Mouse (Mus musculus): ENCODE measurements around the gene Ubash3a.

The Ubash3a gene

DNA sequence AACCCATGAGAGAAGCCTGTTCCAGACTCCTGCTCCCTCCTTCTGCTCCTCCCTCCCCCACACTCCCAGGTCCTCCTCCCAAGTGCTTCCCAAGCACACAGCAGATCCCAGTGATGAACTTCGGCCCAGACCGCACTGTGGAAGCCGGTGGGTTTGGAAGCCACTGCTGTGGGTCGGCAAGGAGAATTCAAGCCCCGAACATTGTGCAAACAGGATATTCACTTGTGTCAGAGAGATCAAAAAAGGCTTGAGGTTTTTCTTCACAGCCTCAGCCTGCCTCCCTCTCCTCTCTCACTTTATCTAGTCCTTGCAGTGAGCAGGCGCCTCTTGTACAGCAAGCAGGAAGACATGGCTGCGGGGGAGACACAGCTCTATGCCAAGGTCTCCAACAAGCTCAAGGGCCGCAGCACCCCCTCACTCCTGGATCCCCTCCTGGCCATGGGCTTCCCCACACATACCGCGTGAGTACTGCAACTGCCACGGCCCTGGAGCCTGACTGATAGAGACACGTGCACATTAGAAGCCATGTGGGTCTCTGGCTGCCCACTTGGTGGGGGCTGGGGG lies at the start of gene Ubash3a:
Ubash3a (plus strand) TSS at position 103 of the 564 bp plus-strand sequence.
- DNase-seq: no peak

- no peak for DNase-seq
Measured at GRCm38 (mm10) chr17:31157921-31158320, 49.8 kb upstream of the Ubash3a start.

DNA sequence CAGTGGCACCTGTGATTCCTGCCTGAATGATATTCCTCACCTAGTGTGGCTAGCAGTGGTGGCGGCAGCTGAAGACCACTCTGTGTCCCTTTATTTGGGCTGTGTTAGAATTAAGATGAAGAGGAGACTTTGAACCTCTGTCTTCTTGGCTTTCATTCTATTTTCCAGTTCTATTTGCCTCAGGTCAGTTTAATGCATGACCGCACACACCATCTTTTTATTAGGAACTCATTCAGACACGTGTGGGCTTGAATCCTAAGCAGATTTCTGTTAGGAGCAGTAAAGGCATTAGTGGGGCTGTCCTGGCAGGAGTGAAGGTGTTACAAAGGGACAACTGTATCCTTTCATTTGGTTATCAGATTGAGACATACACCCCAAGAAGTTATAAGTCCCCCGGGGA lies 47.4 kb upstream of the Ubash3a start:
- DNase-seq: no peak

DNA sequence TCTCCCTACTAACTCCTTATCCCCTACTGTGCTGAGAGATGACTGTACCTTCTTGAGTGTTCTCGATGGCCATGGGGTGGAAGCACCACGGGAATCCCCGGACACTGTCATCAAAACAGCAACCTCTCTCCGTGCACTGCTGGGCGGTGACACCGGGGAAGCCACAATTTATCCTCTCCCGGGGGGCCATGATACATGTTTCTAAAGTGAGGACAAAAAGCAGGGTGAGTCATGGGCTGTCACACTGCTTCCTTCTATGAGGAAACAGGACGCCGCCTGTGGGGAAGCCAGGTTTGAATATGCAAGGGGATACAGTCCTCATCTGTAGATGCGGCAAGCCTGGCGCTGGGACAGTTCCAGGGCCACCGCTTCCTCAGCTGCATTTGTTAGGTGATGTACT lies 45.1 kb upstream of the Ubash3a start:
- DNase-seq: no peak

DNA sequence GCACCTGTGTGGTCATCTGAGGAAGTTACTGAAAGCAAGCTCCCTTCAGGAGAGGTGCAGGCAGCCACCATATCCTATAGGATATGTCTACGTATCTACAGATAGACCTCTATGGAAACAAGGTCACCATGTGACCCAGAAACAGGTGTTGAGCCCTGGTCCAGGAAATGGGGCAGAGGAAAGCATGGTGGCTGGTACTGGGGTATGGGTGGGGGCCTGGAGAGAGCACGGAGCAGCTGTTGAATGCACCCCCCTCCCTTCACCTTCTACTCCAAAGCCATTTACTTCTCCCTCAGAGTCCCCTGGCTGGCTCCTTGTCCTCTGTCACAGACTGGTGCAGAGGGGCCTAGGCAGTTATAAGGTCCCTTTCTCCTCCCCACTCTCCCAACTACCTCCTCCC lies 43.9 kb upstream of the Ubash3a start:
- no peak for DNase-seq

- DNase-seq: no peak
Measured at GRCm38 (mm10) chr17:31165127-31165526, 42.5 kb upstream of the Ubash3a start, which contains the start of gene Tff1. Gene Tff1, minus strand, starts transcription at chr17:31165277.

DNA sequence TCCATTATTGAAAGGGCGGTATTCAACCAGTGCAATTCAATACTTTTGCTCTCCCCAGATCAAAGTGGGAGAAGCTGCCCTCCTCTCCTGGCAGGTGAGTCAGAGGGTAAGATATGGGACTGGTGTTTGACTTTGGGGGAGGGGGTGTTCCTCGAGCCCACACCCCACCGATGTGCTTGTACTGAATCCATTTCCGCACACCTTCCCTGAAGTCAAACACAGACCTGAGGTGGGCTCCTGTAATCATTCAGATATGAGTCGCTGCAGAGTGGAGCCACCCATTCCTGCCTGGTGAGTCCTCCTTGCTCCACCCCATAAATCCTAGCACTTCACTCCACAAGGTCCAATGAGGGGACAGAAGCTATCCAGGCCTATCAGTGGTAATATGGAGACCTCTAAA lies 37.9 kb upstream of the Ubash3a start:
- no peak for DNase-seq

DNA sequence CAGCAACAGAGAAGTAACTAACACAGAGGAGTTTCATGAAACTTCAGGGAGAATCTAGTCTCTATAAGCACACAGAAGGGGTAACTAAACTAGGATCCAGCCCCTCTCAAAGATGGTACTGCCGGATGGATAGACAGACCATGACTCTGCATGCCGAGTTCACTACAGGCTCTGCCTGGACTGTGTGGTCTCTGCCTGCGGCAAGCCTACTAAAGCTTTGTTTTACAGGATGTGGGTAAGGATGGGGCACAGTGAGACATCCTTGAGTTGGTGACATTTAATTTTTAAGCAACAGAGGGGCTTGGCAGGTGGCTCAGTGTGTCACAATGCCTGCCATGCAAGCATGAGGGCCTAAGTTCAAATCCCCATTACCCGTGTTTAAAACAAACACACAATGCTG lies 31.4 kb upstream of the Ubash3a start:
- DNase-seq: no peak

GRCm38 (mm10) chr17:31181490-31181889 lies 26.2 kb upstream of the Ubash3a start:
- no peak for DNase-seq

- peak; percentile 28 to 46 for DNase-seq
Measured at GRCm38 (mm10) chr17:31183180-31183974, 24.3 kb upstream of the Ubash3a start.

- DNase-seq: no peak
Measured at GRCm38 (mm10) chr17:31184269-31184990, 23.2 kb upstream of the Ubash3a start.

DNA sequence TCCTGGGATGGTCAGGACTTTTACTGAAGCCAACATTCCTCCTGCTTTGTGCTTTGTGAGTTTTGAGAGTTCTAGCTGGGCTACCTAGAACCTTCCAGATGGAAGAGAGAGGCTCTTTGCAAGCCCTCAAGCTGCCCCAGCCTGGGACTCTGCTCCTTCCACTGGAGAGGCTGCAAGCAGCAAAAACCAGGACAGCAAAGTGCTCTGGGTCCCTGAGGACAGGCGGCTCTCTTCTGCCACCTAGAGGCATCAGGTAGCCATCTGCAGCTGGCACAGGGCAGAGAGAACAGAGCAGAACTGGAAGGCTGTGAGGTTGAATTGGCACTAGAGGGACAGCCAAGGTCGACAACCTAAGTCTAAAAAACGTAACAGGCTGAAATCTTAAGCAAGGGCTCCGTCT lies 20.3 kb upstream of the Ubash3a start:
- peak; percentile 87 for DNase-seq

- no peak for DNase-seq
Measured at GRCm38 (mm10) chr17:31191825-31192224, 15.8 kb upstream of the Ubash3a start.

- no peak for DNase-seq
Measured at GRCm38 (mm10) chr17:31192663-31193062, 15.0 kb upstream of the Ubash3a start.

- DNase-seq: no peak
Measured at GRCm38 (mm10) chr17:31193360-31193759, 14.3 kb upstream of the Ubash3a start.

GRCm38 (mm10) chr17:31195207-31195606 lies 12.5 kb upstream of the Ubash3a start:
- no peak for DNase-seq

GRCm38 (mm10) chr17:31196283-31196682 lies 11.4 kb upstream of the Ubash3a start:
- no peak for DNase-seq

- DNase-seq: no peak
Measured at GRCm38 (mm10) chr17:31198877-31199276, 8.8 kb upstream of the Ubash3a start, which contains the start of gene Tmprss3. Gene Tmprss3, minus strand, starts transcription at chr17:31198977.

DNA sequence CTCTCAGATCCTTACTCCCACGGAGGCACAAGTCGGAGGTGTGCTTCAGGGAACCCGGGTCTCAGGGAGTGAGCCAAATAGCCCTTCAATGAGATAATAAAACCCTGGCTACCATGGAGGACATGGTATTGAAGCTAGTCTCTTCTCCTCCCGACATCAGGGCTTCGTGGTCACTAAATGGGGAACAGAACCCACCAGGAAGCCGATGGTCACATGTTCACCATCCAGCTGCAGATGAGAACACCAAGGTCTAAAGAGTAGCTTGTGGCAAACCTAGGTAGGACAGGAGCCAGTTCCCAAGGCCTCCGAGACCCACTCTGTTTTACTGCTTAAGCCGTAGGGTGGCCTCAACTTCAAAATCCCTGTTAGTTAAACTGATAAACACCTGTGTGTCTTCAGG lies 981 bp downstream of the Ubash3a start:
- DNase-seq: no peak

DNA sequence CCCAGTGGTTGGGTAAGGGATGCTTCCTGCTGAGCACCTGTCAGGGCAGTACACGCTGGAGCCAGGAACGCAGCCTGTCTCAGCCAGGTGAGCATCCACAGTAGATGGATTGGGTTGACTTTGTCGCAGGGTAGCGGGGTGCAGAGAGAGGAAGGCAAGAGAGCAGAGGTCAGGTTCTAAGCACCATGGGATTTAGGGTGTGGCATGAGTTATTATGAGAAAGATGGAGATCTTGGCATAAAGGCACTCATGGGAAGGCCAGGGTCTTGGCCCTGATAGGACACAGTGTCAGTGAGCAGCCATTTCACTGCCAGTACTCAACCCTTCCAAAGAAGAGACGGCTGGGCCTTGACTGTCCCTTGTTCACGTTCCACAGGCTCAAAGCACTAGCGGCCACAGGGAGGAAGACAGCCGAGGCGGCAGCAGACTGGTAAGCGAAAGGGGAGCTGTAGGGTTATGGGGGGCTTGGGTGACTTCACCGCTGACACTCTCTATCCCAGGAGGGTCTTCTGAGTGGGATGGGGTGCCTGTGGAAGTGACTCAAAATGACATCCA lies 1.8 kb downstream of the Ubash3a start:
- no peak for DNase-seq

- DNase-seq: no peak
Measured at GRCm38 (mm10) chr17:31210299-31210698, 2.6 kb downstream of the Ubash3a start.

- DNase-seq: no peak
Measured at GRCm38 (mm10) chr17:31211881-31212280, 4.2 kb downstream of the Ubash3a start.

Data from cerebellum, adult 18-20 months (tissue).